Mouse (Mus musculus): Measurements from ENCODE around the gene Capn12. TPM values are rescaled to one million over a fixed set of nuclear protein-coding genes. Genes with fewer than 3 reads are reported as not detected.

Gene Capn12
- polyA plus RNA-seq (2014; fragmentation: Illumina TruSeq; extraction: RNeasy Lipid Tissue Mini Kit (QIAGEN cat#74804); ENCODE audit: low read depth, low replicate concordance) = not detected

GRCm38 (mm10) chr7:28881199-28881598 lies at the start of gene Capn12:
Gene Capn12, plus strand, starts transcription at chr7:28881422.

GRCm38 (mm10) chr7:28833723-28834347 lies 47.4 kb upstream of the Capn12 start, which contains the start of gene Lgals4:
Gene Lgals4, plus strand, starts transcription at chr7:28833854.

DNA sequence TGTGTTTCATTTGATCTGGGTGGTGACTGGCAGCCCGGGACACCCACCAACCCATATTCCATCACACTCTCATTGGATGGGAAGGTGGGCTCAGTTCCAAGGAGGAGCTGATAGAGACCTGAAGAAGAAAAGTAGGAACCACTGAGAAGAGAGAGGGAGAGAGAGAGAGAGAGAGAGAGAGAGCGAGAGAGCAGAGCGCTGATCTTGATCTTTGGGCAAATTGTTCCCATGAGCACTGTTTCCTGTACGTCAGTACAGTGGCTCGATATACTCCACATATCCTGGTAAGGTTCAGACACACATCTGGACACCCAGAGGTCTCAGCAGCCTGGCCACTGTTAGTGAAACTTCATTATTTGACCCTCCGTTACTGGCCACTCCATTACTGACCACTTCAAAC lies 17.7 kb upstream of the Capn12 start, which contains the start of gene Lgals7:
Lgals7 (plus strand) TSS at position 314 of the 400 bp plus-strand sequence.

Other genes with a start within 250 kb of the Capn12 start
- not detected for gene Fbxo27, start 188.6 kb upstream of the Capn12 start, polyA plus RNA-seq (2014; fragmentation: Illumina TruSeq; extraction: RNeasy Lipid Tissue Mini Kit (QIAGEN cat#74804); ENCODE audit: low read depth, low replicate concordance)
- gene Fbxo17, start 164.6 kb upstream of the Capn12 start, polyA plus RNA-seq (2014; fragmentation: Illumina TruSeq; extraction: RNeasy Lipid Tissue Mini Kit (QIAGEN cat#74804); ENCODE audit: low read depth, low replicate concordance) = 1.5 TPM
- 12.6 TPM for gene Mrps12, start 139.6 kb upstream of the Capn12 start, polyA plus RNA-seq (2014; fragmentation: Illumina TruSeq; extraction: RNeasy Lipid Tissue Mini Kit (QIAGEN cat#74804); ENCODE audit: low read depth, low replicate concordance)
- gene Sars2, start 139.4 kb upstream of the Capn12 start, polyA plus RNA-seq (2014; fragmentation: Illumina TruSeq; extraction: RNeasy Lipid Tissue Mini Kit (QIAGEN cat#74804); ENCODE audit: low read depth, low replicate concordance) = not detected
- not detected for gene Ccer2, start 125.2 kb upstream of the Capn12 start, polyA plus RNA-seq (2014; fragmentation: Illumina TruSeq; extraction: RNeasy Lipid Tissue Mini Kit (QIAGEN cat#74804); ENCODE audit: low read depth, low replicate concordance)
- gene Sirt2, start 114.7 kb upstream of the Capn12 start, polyA plus RNA-seq (2014; fragmentation: Illumina TruSeq; extraction: RNeasy Lipid Tissue Mini Kit (QIAGEN cat#74804); ENCODE audit: low read depth, low replicate concordance) = 17.9 TPM
- gene Nfkbib, start 113.9 kb upstream of the Capn12 start, polyA plus RNA-seq (2014; fragmentation: Illumina TruSeq; extraction: RNeasy Lipid Tissue Mini Kit (QIAGEN cat#74804); ENCODE audit: low read depth, low replicate concordance) = not detected
- gene Rinl, start 92.5 kb upstream of the Capn12 start, polyA plus RNA-seq (2014; fragmentation: Illumina TruSeq; extraction: RNeasy Lipid Tissue Mini Kit (QIAGEN cat#74804); ENCODE audit: low read depth, low replicate concordance) = 1.8 TPM
- 380 TPM for gene Hnrnpl, start 72.9 kb upstream of the Capn12 start, polyA plus RNA-seq (2014; fragmentation: Illumina TruSeq; extraction: RNeasy Lipid Tissue Mini Kit (QIAGEN cat#74804); ENCODE audit: low read depth, low replicate concordance)
- gene Ech1, start 56.2 kb upstream of the Capn12 start, polyA plus RNA-seq (2014; fragmentation: Illumina TruSeq; extraction: RNeasy Lipid Tissue Mini Kit (QIAGEN cat#74804); ENCODE audit: low read depth, low replicate concordance) = 14.0 TPM
- gene Lgals4, start 47.6 kb upstream of the Capn12 start, polyA plus RNA-seq (2014; fragmentation: Illumina TruSeq; extraction: RNeasy Lipid Tissue Mini Kit (QIAGEN cat#74804); ENCODE audit: low read depth, low replicate concordance) = 405 TPM
- gene Lgals7, start 17.6 kb upstream of the Capn12 start, polyA plus RNA-seq (2014; fragmentation: Illumina TruSeq; extraction: RNeasy Lipid Tissue Mini Kit (QIAGEN cat#74804); ENCODE audit: low read depth, low replicate concordance) = not detected
- 55.2 TPM for gene Actn4, start 80.9 kb downstream of the Capn12 start, polyA plus RNA-seq (2014; fragmentation: Illumina TruSeq; extraction: RNeasy Lipid Tissue Mini Kit (QIAGEN cat#74804); ENCODE audit: low read depth, low replicate concordance)
- gene Eif3k, start 100.4 kb downstream of the Capn12 start, polyA plus RNA-seq (2014; fragmentation: Illumina TruSeq; extraction: RNeasy Lipid Tissue Mini Kit (QIAGEN cat#74804); ENCODE audit: low read depth, low replicate concordance) = 6.2 TPM
- 0.35 TPM for gene Map4k1, start 100.6 kb downstream of the Capn12 start, polyA plus RNA-seq (2014; fragmentation: Illumina TruSeq; extraction: RNeasy Lipid Tissue Mini Kit (QIAGEN cat#74804); ENCODE audit: low read depth, low replicate concordance)
- gene Ryr1, start 243.8 kb downstream of the Capn12 start, polyA plus RNA-seq (2014; fragmentation: Illumina TruSeq; extraction: RNeasy Lipid Tissue Mini Kit (QIAGEN cat#74804); ENCODE audit: low read depth, low replicate concordance) = 0.03 TPM

All from sigmoid colon, adult 10 weeks (tissue).